Mouse (Mus musculus): ENCODE results near the gene Wwp2. TPM values are rescaled to one million over a fixed set of nuclear protein-coding genes. Genes with fewer than 3 reads are reported as not detected.

The Wwp2 gene
- total RNA-seq, 2 experiments from 2014 or later: 37.1 to 38.8 TPM

GRCm38 (mm10) chr8:107425230-107425597 lies 11.0 kb upstream of the Wwp2 start:
- no peak for DNase-seq (ENCODE audit: low spot score in 2 of 2)

- DNase-seq (ENCODE audit: low spot score in 2 of 2): no peak
These were observed 5.3 kb upstream of the Wwp2 start for GRCm38 (mm10) chr8:107430821-107431220.

- no peak for DNase-seq (ENCODE audit: low spot score in 2 of 2)
These were observed 674 bp upstream of the Wwp2 start for GRCm38 (mm10) chr8:107435421-107435961.

- no peak for DNase-seq (ENCODE audit: low spot score in 2 of 2)
These were observed 766 bp downstream of the Wwp2 start for GRCm38 (mm10) chr8:107436841-107437421.

- no peak for DNase-seq (ENCODE audit: low spot score in 2 of 2)
These were observed 1.5 kb downstream of the Wwp2 start for GRCm38 (mm10) chr8:107437711-107438110.

GRCm38 (mm10) chr8:107439880-107440625 lies 3.9 kb downstream of the Wwp2 start:
- no peak for DNase-seq (ENCODE audit: low spot score in 2 of 2)

GRCm38 (mm10) chr8:107444626-107445025 lies 8.5 kb downstream of the Wwp2 start:
- DNase-seq (ENCODE audit: low spot score in 2 of 2): no peak

- no peak for DNase-seq (ENCODE audit: low spot score in 2 of 2)
These were observed 11.5 kb downstream of the Wwp2 start for GRCm38 (mm10) chr8:107447713-107448112.

- DNase-seq (ENCODE audit: low spot score in 2 of 2): no peak
These were observed 12.3 kb downstream of the Wwp2 start for GRCm38 (mm10) chr8:107448382-107448889.

- no peak for DNase-seq (ENCODE audit: low spot score in 2 of 2)
These were observed 13.0 kb downstream of the Wwp2 start for GRCm38 (mm10) chr8:107449130-107449529.

- no peak for DNase-seq (ENCODE audit: low spot score in 2 of 2)
These were observed 13.5 kb downstream of the Wwp2 start for GRCm38 (mm10) chr8:107449655-107450054.

GRCm38 (mm10) chr8:107451414-107452066 lies 15.4 kb downstream of the Wwp2 start:
- no peak for DNase-seq (ENCODE audit: low spot score in 2 of 2)

- no peak for DNase-seq (ENCODE audit: low spot score in 2 of 2)
These were observed 17.2 kb downstream of the Wwp2 start for GRCm38 (mm10) chr8:107453386-107453785.

- DNase-seq (ENCODE audit: low spot score in 2 of 2): peak; percentile 51 to 78
These were observed 19.1 kb downstream of the Wwp2 start for GRCm38 (mm10) chr8:107455268-107455667.

- DNase-seq (ENCODE audit: low spot score in 2 of 2): no peak
These were observed 21.6 kb downstream of the Wwp2 start for GRCm38 (mm10) chr8:107457725-107458124.

GRCm38 (mm10) chr8:107458281-107458680 lies 22.1 kb downstream of the Wwp2 start:
- no peak for DNase-seq (ENCODE audit: low spot score in 2 of 2)

- no peak for DNase-seq (ENCODE audit: low spot score in 2 of 2)
These were observed 26.3 kb downstream of the Wwp2 start for GRCm38 (mm10) chr8:107462423-107462822.

- DNase-seq (ENCODE audit: low spot score in 2 of 2): no peak
These were observed 29.3 kb downstream of the Wwp2 start for GRCm38 (mm10) chr8:107465332-107465990.

- no peak for DNase-seq (ENCODE audit: low spot score in 2 of 2)
These were observed 30.5 kb downstream of the Wwp2 start for GRCm38 (mm10) chr8:107466642-107467041.

GRCm38 (mm10) chr8:107468811-107469302 lies 32.7 kb downstream of the Wwp2 start:
- no peak for DNase-seq (ENCODE audit: low spot score in 2 of 2)

GRCm38 (mm10) chr8:107470302-107470701 lies 34.1 kb downstream of the Wwp2 start:
- DNase-seq (ENCODE audit: low spot score in 2 of 2): no peak
